Mouse (Mus musculus): Measurements from ENCODE around the gene Chml. TPM values are rescaled to one million over a fixed set of nuclear protein-coding genes. Genes with fewer than 3 reads are reported as not detected.

Gene Chml
- 4.6 and 5.1 TPM in 2 replicates for polyA plus RNA-seq (2016; fragmentation: Nextera tagmentation; extraction: Ambion mirVana)

GRCm38 (mm10) chr1:175692246-175692996, at the start of gene Chml, which contains the start of gene Opn3:
Gene Chml, minus strand, starts transcription at chr1:175692901.
Gene Opn3, minus strand, starts transcription at chr1:175692776.
- peak; percentile 98 for DNase-seq (ENCODE audit: low spot score)
- no peaks in the 10 kb centered on the region; the same call in 1 of the 2 replicates for H3K27me3 ChIP-seq (ENCODE audit: low read depth, poor library complexity, severe bottlenecking)
- WGBS: under 1% methylated on average over 53 of the region's 73 CpGs
- H3K4me3 ChIP-seq: peak within 1 kb of the TSS; percentile 81
- H3K27ac ChIP-seq (replicated peaks): peak within 1 kb of the TSS; percentile 98
- no peaks in the 10 kb centered on the region for H3K9me3 ChIP-seq (replicated peaks)
- H3K36me3 ChIP-seq: peaks cover 12% of the 10 kb centered on the region
- peaks cover 29% of the 10 kb centered on the region for H3K4me1 ChIP-seq

GRCm38 (mm10) chr1:175725771-175726170, 33.1 kb upstream of the Chml start:
- no peaks in the 10 kb centered on the region for H3K9me3 ChIP-seq (replicated peaks)
- H3K36me3 ChIP-seq: no peaks in the 10 kb centered on the region
- no peak for DNase-seq (ENCODE audit: low spot score)
- peaks cover 17% of the 10 kb centered on the region for H3K4me1 ChIP-seq
- no peak overlapping the region for H3K4me3 ChIP-seq
- no peaks in the 10 kb centered on the region for H3K27me3 ChIP-seq (ENCODE audit: low read depth, poor library complexity, severe bottlenecking)
- no peak overlapping the region; the same call in 1 of the 2 replicates for H3K27ac ChIP-seq (replicated peaks)
- 53% methylated on average over 7 of the region's 7 CpGs for WGBS

GRCm38 (mm10) chr1:175716832-175717231, 24.1 kb upstream of the Chml start:
- no peaks in the 10 kb centered on the region for H3K27me3 ChIP-seq (ENCODE audit: low read depth, poor library complexity, severe bottlenecking)
- no peaks in the 10 kb centered on the region for H3K9me3 ChIP-seq (replicated peaks)
- DNase-seq (ENCODE audit: low spot score): no peak
- WGBS: 93% methylated on average over 9 of the region's 9 CpGs
- H3K36me3 ChIP-seq: no peaks in the 10 kb centered on the region
- no peaks in the 10 kb centered on the region for H3K4me1 ChIP-seq
- no peak overlapping the region for H3K27ac ChIP-seq (replicated peaks)
- H3K4me3 ChIP-seq: no peak overlapping the region

GRCm38 (mm10) chr1:175712338-175712909, 19.7 kb upstream of the Chml start:
- Histone ChIP-seq H3K4me1 (no peaks in the 10 kb centered on the region), H3K9me3 (replicated peaks) (no peaks in the 10 kb centered on the region), H3K4me3 (no peak overlapping the region), H3K27me3 (ENCODE audit: low read depth, poor library complexity, severe bottlenecking) (no peaks in the 10 kb centered on the region), H3K27ac (replicated peaks) (no peak overlapping the region), H3K36me3 (no peaks in the 10 kb centered on the region)
- DNase-seq (ENCODE audit: low spot score): no peak
- 82% methylated on average over 11 of the region's 11 CpGs for WGBS

- no peaks in the 10 kb centered on the region for H3K4me1 ChIP-seq
- H3K27ac ChIP-seq (replicated peaks): no peak overlapping the region
- H3K4me3 ChIP-seq: no peak overlapping the region
- no peak for DNase-seq (ENCODE audit: low spot score)
- H3K36me3 ChIP-seq: no peaks in the 10 kb centered on the region
- no peaks in the 10 kb centered on the region for H3K27me3 ChIP-seq (ENCODE audit: low read depth, poor library complexity, severe bottlenecking)
- H3K9me3 ChIP-seq (replicated peaks): no peaks in the 10 kb centered on the region
Measured at GRCm38 (mm10) chr1:175708013-175708412, 15.3 kb upstream of the Chml start.

GRCm38 (mm10) chr1:175707599-175707998, 14.9 kb upstream of the Chml start:
- H3K27me3 ChIP-seq (ENCODE audit: low read depth, poor library complexity, severe bottlenecking): no peaks in the 10 kb centered on the region
- 81% methylated on average over 5 of the region's 5 CpGs for WGBS
- no peaks in the 10 kb centered on the region for H3K9me3 ChIP-seq (replicated peaks)
- no peak overlapping the region for H3K27ac ChIP-seq (replicated peaks)
- H3K36me3 ChIP-seq: no peaks in the 10 kb centered on the region
- H3K4me3 ChIP-seq: no peak overlapping the region
- DNase-seq (ENCODE audit: low spot score): no peak
- H3K4me1 ChIP-seq: no peaks in the 10 kb centered on the region

GRCm38 (mm10) chr1:175701145-175701544, 8.4 kb upstream of the Chml start:
- no peak for DNase-seq (ENCODE audit: low spot score)
- Histone ChIP-seq H3K27ac (replicated peaks) (no peak overlapping the region), H3K27me3 (ENCODE audit: low read depth, poor library complexity, severe bottlenecking) (no peaks in the 10 kb centered on the region), H3K9me3 (replicated peaks) (no peaks in the 10 kb centered on the region), H3K4me1 (no peaks in the 10 kb centered on the region), H3K36me3 (no peaks in the 10 kb centered on the region), H3K4me3 (no peak overlapping the region)
- 86% methylated on average over 4 of the region's 4 CpGs for WGBS

- no peak for DNase-seq (ENCODE audit: low spot score)
- Histone ChIP-seq H3K9me3 (replicated peaks) (no peaks in the 10 kb centered on the region), H3K4me1 (no peaks in the 10 kb centered on the region), H3K27me3 (ENCODE audit: low read depth, poor library complexity, severe bottlenecking) (no peaks in the 10 kb centered on the region), H3K27ac (replicated peaks) (no peak overlapping the region), H3K36me3 (no peaks in the 10 kb centered on the region), H3K4me3 (no peak overlapping the region)
- WGBS: 35% methylated on average over 4 of the region's 4 CpGs
Measured at GRCm38 (mm10) chr1:175699796-175700195, 7.1 kb upstream of the Chml start.

- no peak overlapping the region for H3K4me3 ChIP-seq
- DNase-seq (ENCODE audit: low spot score): no peak
- H3K36me3 ChIP-seq: no peaks in the 10 kb centered on the region
- no peak overlapping the region for H3K27ac ChIP-seq (replicated peaks)
- H3K27me3 ChIP-seq (ENCODE audit: low read depth, poor library complexity, severe bottlenecking): no peaks in the 10 kb centered on the region
- no peaks in the 10 kb centered on the region for H3K4me1 ChIP-seq
- no peaks in the 10 kb centered on the region for H3K9me3 ChIP-seq (replicated peaks)
- WGBS: 72% methylated on average over 3 of the region's 3 CpGs
Measured at GRCm38 (mm10) chr1:175699375-175699774, 6.7 kb upstream of the Chml start.

- Histone ChIP-seq H3K4me1 (peaks cover 3% of the 10 kb centered on the region; the same call in 1 of the 2 replicates), H3K4me3 (no peak within 1 kb of the TSS), H3K36me3 (no peaks in the 10 kb centered on the region), H3K27ac (replicated peaks) (no peak within 1 kb of the TSS), H3K9me3 (replicated peaks) (no peaks in the 10 kb centered on the region), H3K27me3 (ENCODE audit: low read depth, poor library complexity, severe bottlenecking) (no peaks in the 10 kb centered on the region; the same call in 1 of the 2 replicates)
- no peak for DNase-seq (ENCODE audit: low spot score)
- WGBS: 78% methylated on average over 1 of the region's 1 CpGs
Measured at GRCm38 (mm10) chr1:175698293-175698692, 5.6 kb upstream of the Chml start, which contains the start of gene Wdr64. Gene Wdr64, plus strand, starts transcription at chr1:175698593.

GRCm38 (mm10) chr1:175693429-175693960, 794 bp upstream of the Chml start:
- Histone ChIP-seq H3K27me3 (ENCODE audit: low read depth, poor library complexity, severe bottlenecking) (no peaks in the 10 kb centered on the region; the same call in 1 of the 2 replicates), H3K27ac (replicated peaks) (no peak overlapping the region), H3K4me3 (peak overlapping the region; percentile 81), H3K36me3 (peaks cover under 1% of the 10 kb centered on the region; the same call in 1 of the 2 replicates), H3K9me3 (replicated peaks) (no peaks in the 10 kb centered on the region), H3K4me1 (peaks cover 29% of the 10 kb centered on the region)
- 50% methylated on average over 12 of the region's 12 CpGs for WGBS
- no peak for DNase-seq (ENCODE audit: low spot score)

GRCm38 (mm10) chr1:175692997-175693361, 278 bp upstream of the Chml start:
- no peaks in the 10 kb centered on the region for H3K9me3 ChIP-seq (replicated peaks)
- H3K36me3 ChIP-seq: peaks cover 6% of the 10 kb centered on the region
- H3K27me3 ChIP-seq (ENCODE audit: low read depth, poor library complexity, severe bottlenecking): no peaks in the 10 kb centered on the region; the same call in 1 of the 2 replicates
- WGBS: under 1% methylated on average over 17 of the region's 17 CpGs
- H3K4me1 ChIP-seq: peaks cover 29% of the 10 kb centered on the region
- peak overlapping the region; percentile 98 for H3K27ac ChIP-seq (replicated peaks)
- no peak for DNase-seq (ENCODE audit: low spot score)
- H3K4me3 ChIP-seq: peak overlapping the region; percentile 81
